Mouse (Mus musculus) kidney, adult 2 months (tissue): ENCODE measurements at regions not wholly inside any gene's neighbourhood (a gene's known extent, or its start where the extent isn't known, plus 50 kb on each side); places are given as distances from the start of the nearest gene placed in this dataset.

Source experiments
- CTCF ChIP-seq: fragments of 200-500 bp; conservative IDR thresholded peaks from 2 replicates; pipeline ENCODE4 v1.5.1; 2011; ENCODE audit warnings: low read depth, mild to moderate bottlenecking, control low read depth, low read length, moderate library complexity, mixed read lengths; ENCODE audit not compliant: insufficient read depth, insufficient read length
- POLR2A ChIP-seq: fragments of 200-500 bp; IDR thresholded peaks from one replicate; pipeline ENCODE4 v1.6.1; 2011; ENCODE audit warnings: low read depth, low read length, control low read depth

DNA sequence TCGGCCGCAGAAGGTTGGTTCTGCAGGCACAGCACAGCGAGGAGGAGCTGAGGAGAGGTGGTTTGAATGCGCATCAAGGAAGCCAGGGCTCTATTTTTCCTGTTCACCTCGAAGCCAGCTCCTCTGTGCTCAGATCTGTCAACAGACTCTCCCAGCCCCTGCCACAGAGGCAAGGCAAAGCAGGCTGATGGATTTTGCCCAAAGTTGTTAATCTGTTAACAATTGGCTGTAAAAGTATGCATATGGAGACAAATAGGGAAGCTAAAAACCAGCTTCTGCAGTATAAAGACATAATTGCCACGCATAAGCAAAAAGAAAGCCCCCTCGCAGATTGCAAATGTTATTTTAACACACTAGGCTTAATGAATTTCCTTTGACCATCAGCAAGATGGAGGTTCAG is 343.3 kb upstream of the Kif2a start:
- no peak for TF ChIP-seq POLR2A
- TF ChIP-seq CTCF: no peak
